Mouse (Mus musculus) ES-E14 (cell line): Measurements from ENCODE around the gene Tubd1. TPM values are rescaled to one million over a fixed set of nuclear protein-coding genes. Genes with fewer than 3 reads are reported as not detected.

Source experiments
- DNase-seq: peaks from one replicate; pipeline ENCODE4 v3.0.0-alpha.2; 2013; ENCODE audit warnings: low read depth, low spot score
- H3K27ac ChIP-seq: 2 replicates; pipeline ENCODE4 v1.5.1; 2012; ENCODE audit warnings: low read depth, mild to moderate bottlenecking, low read length, moderate library complexity, mixed read lengths; ENCODE audit not compliant: poor library complexity, insufficient read depth, severe bottlenecking
- H3K36me3 ChIP-seq: 2 replicates; pipeline ENCODE4 v1.6.1; 2012; ENCODE audit warnings: mild to moderate bottlenecking, low read length, moderate library complexity, mixed read lengths; ENCODE audit not compliant: control insufficient read depth, poor library complexity, insufficient read depth, severe bottlenecking
- H3K4me1 ChIP-seq, 2 experiments: fragments of 150-350 bp in 1 of 2; sonication (generic) in 1 of 2; 2 replicates each; pipeline ENCODE4 v1.6.1; 2012; ENCODE audit warnings: low read length in 2 of 2, mild to moderate bottlenecking in 1 of 2, mixed read lengths in 1 of 2; ENCODE audit not compliant: control insufficient read depth in 2 of 2, insufficient read depth in 2 of 2, poor library complexity in 1 of 2
- H3K4me3 ChIP-seq, 2 experiments: fragments of 150-350 bp in 1 of 2; sonication (generic) in 1 of 2; 2 replicates each; pipeline ENCODE4 v1.5.1; 2012; ENCODE audit warnings: low read length in 2 of 2, low read depth in 1 of 2, mild to moderate bottlenecking in 1 of 2, mixed read lengths in 1 of 2; ENCODE audit not compliant: insufficient read depth in 1 of 2, poor library complexity in 1 of 2, severe bottlenecking in 1 of 2
- H3K9ac ChIP-seq: 2 replicates; pipeline ENCODE4 v1.6.1; 2012; ENCODE audit warnings: low read depth, mild to moderate bottlenecking, low read length, mixed read lengths; ENCODE audit not compliant: poor library complexity, insufficient read depth, severe bottlenecking
- H3K9me3 ChIP-seq: fragments of 150-350 bp; sonication (generic); 2 replicates; pipeline ENCODE4 v1.6.1; 2012; ENCODE audit warnings: low read depth, mild to moderate bottlenecking, low read length; ENCODE audit not compliant: control insufficient read depth, insufficient read depth
- CHD2 ChIP-seq: IDR thresholded peaks from 2 replicates; pipeline ENCODE4 v1.6.1; 2014; ENCODE audit warnings: mild to moderate bottlenecking, low read depth, low read length, inconsistent platforms
- HCFC1 ChIP-seq: IDR thresholded peaks from 2 replicates; pipeline ENCODE4 v1.6.1; 2012; ENCODE audit warnings: low read length, inconsistent platforms, borderline replicate concordance; ENCODE audit not compliant: insufficient read depth
- MAFK ChIP-seq: IDR thresholded peaks from 2 replicates; pipeline ENCODE4 v1.6.1; 2014; ENCODE audit warnings: mild to moderate bottlenecking, low read depth, low read length, inconsistent platforms; ENCODE audit not compliant: insufficient read depth
- ZC3H11A ChIP-seq: IDR thresholded peaks from 2 replicates; pipeline ENCODE4 v1.6.1; 2012; ENCODE audit warnings: low read depth, mild to moderate bottlenecking, inconsistent platforms, low read length, borderline replicate concordance
- ZNF384 ChIP-seq: IDR thresholded peaks from 2 replicates; pipeline ENCODE4 v1.6.1; 2012; ENCODE audit warnings: low read depth, low read length, inconsistent platforms
- in situ Hi-C, 2 experiments: fragments of 600-800 bp; cut with MboI; formaldehyde crosslinking; loops; one replicate each; pipeline ENCODE4 v1.15.1; 2025; ENCODE audit warnings: low sequenced_read_pairs in 2 of 2, inconsistent platforms in 1 of 2; ENCODE audit not compliant: unreplicated experiment in 2 of 2
- total RNA-seq: library from RNA; depleted of rRNA; stranded (reverse); fragments of 300-350 nt; gene quantifications from 2 replicates; pipeline ENCODE4 v1.2.3, GENCODE M21; 2012

Tubd1 gene
- total RNA-seq, 1 experiment = 6.5 TPM

DNA sequence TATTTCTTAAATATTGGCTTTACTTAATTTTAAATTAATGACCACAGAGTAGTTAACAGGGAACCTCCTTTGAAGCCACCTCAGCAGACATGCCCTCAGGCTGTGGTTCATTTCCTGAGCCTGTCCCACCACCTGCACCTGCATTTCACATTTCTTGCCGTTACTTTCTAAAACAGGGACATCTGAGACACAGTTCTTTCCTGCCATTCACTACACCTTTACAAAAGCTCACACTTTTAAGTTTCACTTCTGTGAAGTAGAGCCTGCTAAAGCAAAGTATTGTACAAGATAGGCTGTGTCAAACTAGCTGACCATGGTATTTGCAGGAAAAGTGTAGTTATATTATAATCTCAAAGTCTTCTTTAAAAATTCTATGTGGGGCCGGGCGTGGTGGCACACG is 6.0 kb upstream of the Tubd1 start:
- DNase-seq = no peak
- Histone ChIP-seq H3K9me3 (no peaks in the 10 kb centered on the region), H3K27ac (no peak overlapping the region), H3K4me1 (no peaks in the 10 kb centered on the region; a peak in 1 of 4 replicates), H3K4me3 (no peak overlapping the region), H3K9ac (no peak overlapping the region), H3K36me3 (no peaks in the 10 kb centered on the region; the same call in 1 of the 2 replicates)
- TF ChIP-seq HCFC1 = no peak
- TF ChIP-seq MAFK = no peak
- TF ChIP-seq ZC3H11A = no peak
- no peak for TF ChIP-seq CHD2
- TF ChIP-seq ZNF384 = no peak
- in situ Hi-C loops = no loop called here

DNA sequence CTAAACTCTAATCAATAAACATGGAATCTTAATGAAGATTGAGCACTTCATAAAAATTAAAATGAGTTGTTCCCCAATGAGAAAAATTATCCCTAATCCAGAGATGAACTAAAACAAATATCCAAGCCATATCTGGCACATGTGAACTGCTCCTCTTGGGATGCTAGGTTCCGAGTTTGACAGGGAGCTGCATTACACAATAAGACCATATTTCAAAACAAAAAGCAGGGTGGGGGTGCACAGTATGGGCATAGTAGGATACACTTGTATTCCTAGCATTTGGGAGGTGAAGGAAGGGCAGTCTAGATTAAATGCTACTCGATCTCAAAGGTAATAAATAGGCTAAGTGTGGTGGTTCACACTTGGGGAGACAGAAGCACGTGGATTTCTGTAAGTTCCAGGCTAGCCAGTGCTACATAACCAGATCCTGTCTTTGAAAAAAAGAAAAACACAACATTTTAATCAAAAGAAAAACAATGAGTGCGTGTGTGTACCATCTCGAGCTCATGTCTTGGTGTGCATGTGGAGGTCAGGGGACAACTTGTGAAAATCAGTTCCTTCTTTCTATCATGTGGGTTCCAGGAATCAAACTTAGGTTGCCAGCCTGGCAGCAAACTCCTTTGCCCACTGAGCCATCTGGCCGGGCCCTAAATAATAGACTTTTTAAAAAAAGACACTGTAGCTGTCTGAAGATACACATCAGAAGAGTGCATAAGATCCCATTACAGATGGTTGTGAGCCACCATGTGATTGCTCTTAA is 4.9 kb upstream of the Tubd1 start:
- DNase-seq = no peak
- in situ Hi-C loops = no loop called here
- H3K4me3 ChIP-seq = no peak overlapping the region

DNA sequence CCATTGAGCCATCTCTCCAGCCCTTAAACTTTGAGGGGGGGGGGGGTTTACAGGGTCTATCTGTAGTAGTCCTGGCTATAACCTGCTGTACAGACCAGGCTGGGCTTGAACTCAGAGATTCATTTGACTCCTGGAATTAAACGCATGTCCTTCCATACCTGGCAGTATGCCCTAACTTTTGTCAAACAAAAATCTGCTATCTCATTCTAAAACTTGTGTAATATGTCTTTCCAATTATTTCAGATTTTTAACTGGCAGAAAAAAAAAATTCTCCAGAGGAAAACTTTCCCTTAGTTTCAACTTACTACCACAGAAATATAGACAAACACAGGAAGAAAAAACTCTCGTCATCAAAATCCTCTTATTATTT is 4.3 kb upstream of the Tubd1 start:
- TF ChIP-seq MAFK (no peak), ZNF384 (no peak), ZC3H11A (no peak), HCFC1 (no peak), CHD2 (no peak)
- Histone ChIP-seq H3K36me3 (no peaks in the 10 kb centered on the region; the same call in 1 of the 2 replicates), H3K27ac (no peak overlapping the region), H3K4me3 (no peak overlapping the region), H3K4me1 (no peaks in the 10 kb centered on the region; a peak in 1 of 4 replicates), H3K9me3 (no peaks in the 10 kb centered on the region), H3K9ac (no peak overlapping the region)
- in situ Hi-C loops = no loop called here
- DNase-seq = no peak

More for the DNA sequence above, 4.9 kb upstream of the Tubd1 start:
- no peaks in the 10 kb centered on the region; the same call in 1 of the 2 replicates for H3K36me3 ChIP-seq
- H3K4me1 ChIP-seq = no peaks in the 10 kb centered on the region; a peak in 1 of 4 replicates
- H3K9me3 ChIP-seq = no peaks in the 10 kb centered on the region
- TF ChIP-seq CHD2 (no peak), ZC3H11A (no peak), MAFK (no peak), ZNF384 (no peak), HCFC1 (no peak)
- no peak overlapping the region for H3K9ac ChIP-seq
- no peak overlapping the region for H3K27ac ChIP-seq

DNA sequence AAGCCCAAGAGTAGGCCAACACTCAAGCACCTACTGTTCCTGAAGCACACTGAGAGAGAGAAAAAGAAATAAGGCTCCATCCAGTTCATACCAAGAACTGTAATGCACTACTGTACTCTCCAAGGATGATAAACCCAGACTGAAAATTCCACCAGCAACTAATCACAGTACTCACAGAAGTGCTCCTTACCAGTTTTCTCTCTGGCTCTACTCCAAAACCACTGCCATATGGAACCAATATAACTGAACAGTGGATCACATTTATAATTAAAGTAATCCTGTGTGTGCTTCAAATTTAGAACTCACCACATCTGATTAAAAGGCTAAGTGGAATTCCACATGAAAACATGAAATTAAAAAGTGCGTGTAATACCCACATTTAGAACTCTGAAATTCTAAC is 1.9 kb upstream of the Tubd1 start:
- no peaks in the 10 kb centered on the region for H3K9me3 ChIP-seq
- H3K36me3 ChIP-seq = no peaks in the 10 kb centered on the region; the same call in 1 of the 2 replicates
- no peak overlapping the region for H3K4me3 ChIP-seq
- no peak overlapping the region for H3K27ac ChIP-seq
- in situ Hi-C loops = no loop called here
- no peak for DNase-seq
- H3K4me1 ChIP-seq = no peaks in the 10 kb centered on the region; a peak in 1 of 4 replicates
- peak overlapping the region; percentile 43; the same call in 1 of the 2 replicates for H3K9ac ChIP-seq
- TF ChIP-seq HCFC1 = no peak
- TF ChIP-seq ZC3H11A = no peak
- TF ChIP-seq ZNF384 = no peak
- TF ChIP-seq CHD2 = no peak
- TF ChIP-seq MAFK = no peak
